Mouse (Mus musculus) embryo, embryonic 11 days (tissue): ENCODE results near the gene Hdgfl3.

Experiments
- DNase-seq: peaks from one replicate; pipeline ENCODE4 v3.0.0-alpha.2; 2015

Gene Hdgfl3

DNA sequence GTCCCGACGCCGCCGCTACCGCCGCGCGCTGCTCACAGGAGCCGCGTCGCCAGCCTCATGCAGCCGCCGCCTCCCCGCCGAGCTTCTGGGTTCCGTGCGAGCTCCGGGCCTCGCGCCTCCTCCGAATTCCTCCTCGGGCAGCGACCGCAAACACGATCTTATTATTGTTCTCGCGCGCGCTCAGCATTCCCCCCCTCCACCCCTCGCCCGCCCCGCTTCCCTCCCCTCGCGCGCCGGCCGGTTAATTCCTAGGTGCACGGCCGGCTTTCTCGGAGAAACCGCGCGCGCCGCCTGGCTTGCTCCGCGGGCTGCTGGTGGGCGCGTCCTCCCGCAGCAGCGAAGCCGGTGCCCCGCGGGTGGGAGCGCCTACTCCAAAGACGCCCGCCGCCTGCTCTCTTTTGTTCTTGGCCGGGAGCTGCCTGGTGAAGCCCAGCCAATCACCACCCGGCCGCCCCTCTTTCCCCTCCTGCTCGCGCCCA, at the start of gene Hdgfl3:
TSS of gene Hdgfl3 (minus strand) at position 207 of the 479 bp plus-strand sequence.
- peak; percentile 94 for DNase-seq

GRCm38 (mm10) chr7:81983651-81984050, 49.4 kb upstream of the Hdgfl3 start:
- DNase-seq: no peak

GRCm38 (mm10) chr7:81978304-81978703, 44.0 kb upstream of the Hdgfl3 start:
- DNase-seq: no peak

DNA sequence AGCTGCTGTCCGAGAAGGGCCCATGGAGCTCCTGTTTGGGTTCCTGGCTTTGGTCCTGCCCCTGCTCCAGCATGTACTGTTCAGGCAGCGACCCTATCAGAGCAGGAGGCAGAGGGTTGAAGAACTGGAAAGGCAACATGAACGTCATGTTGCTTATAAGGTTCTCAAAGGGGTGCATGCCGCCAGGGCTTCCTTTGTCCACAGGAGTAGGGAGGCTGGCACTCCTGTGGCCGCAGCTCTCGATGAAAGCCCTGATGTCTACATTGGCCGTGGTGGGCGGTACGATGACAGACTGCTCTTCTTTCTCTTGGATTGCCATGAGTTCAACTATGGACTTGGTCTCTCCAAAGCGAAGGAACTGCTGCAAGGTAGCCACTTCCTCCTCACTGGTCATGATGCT, 40.3 kb upstream of the Hdgfl3 start:
- no peak for DNase-seq

GRCm38 (mm10) chr7:81973939-81974338, 39.7 kb upstream of the Hdgfl3 start:
- DNase-seq: no peak

DNA sequence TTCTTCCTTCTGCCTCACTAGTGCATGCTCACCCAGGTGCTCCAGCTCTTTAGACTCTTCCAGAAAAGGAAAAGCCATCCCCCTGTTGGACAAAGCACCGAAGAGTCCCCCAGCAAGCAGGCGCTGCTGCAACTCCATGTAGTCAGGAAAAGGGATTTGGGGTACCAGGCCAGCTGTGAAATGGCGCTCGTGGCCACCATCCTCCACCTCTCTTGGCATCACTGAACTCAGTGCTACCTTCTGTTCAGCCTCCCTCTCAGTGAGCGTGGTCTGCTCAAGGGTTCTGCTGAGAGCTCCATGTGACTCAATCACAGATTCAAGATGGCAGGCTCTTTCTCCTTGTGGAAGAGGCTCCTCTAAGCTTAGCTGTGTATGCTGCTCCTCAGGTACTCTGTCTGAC, 39.1 kb upstream of the Hdgfl3 start:
- no peak for DNase-seq

- no peak for DNase-seq
These were observed 34.7 kb upstream of the Hdgfl3 start for GRCm38 (mm10) chr7:81968975-81969374.

- no peak for DNase-seq
These were observed 34.2 kb upstream of the Hdgfl3 start for GRCm38 (mm10) chr7:81968451-81968850.

DNA sequence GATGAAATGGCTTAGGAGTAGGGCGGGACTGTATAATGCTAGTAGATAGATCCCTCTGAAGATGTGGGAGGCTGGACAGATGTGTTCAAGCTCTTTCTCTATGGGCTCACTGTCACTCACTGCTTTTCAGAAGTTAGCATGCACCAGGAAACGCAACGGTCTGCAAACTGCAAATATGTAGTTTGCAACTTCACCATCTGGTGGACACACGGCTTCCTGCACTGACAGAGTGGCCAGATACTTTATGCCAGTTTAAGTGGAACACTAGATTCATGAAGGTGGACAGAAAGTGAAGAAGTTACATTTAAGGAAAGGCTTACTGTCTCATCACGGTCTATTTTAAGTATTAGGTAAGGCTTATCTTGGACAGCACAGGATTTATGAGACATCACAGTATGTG, 31.9 kb upstream of the Hdgfl3 start:
- no peak for DNase-seq

DNA sequence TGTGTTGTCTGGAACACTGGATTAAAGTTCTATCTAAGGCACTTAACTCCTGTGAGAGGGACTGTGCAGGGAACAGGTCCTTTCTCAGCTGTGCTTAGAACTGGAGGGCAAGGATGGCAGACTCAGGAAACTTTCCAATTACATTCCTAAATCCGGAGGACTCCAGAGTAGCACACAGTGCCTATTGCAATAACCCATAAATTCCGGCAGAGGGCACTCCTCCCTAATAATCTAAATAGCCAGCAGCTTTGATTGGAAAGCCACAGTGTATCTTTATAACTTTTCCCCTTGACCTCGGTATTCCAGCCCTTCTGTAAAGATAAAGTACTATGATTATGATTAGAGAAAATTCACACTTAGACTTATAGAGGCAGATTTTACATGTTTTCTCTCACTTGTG, 25.4 kb upstream of the Hdgfl3 start:
- peak; percentile 73 for DNase-seq

GRCm38 (mm10) chr7:81954208-81954846, 20.1 kb upstream of the Hdgfl3 start:
- peak; percentile 24 for DNase-seq

- DNase-seq: no peak
These were observed 16.2 kb upstream of the Hdgfl3 start for GRCm38 (mm10) chr7:81950499-81950898.

DNA sequence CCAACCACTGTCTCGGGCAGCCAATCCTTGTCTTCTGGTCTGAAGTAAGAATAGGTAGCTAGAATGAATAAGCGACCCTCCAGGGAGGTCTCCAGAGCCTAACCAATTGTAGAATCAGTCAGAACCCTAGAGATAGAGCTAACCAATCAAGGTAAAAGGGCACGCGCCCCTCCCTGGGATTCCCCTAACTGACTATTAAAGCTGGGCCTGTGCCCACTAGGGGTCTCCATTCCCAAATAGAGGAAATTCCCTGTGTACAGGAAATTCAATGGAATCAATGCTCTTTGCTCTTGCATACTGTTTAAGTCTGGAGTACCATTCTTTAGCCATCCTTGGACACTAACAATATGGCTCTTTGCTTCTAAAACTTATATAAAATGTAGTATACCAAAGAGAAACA, 11.1 kb upstream of the Hdgfl3 start:
- DNase-seq: peak; percentile 76

- peak; percentile 49 for DNase-seq
These were observed 533 bp upstream of the Hdgfl3 start for GRCm38 (mm10) chr7:81934806-81935205.

DNA sequence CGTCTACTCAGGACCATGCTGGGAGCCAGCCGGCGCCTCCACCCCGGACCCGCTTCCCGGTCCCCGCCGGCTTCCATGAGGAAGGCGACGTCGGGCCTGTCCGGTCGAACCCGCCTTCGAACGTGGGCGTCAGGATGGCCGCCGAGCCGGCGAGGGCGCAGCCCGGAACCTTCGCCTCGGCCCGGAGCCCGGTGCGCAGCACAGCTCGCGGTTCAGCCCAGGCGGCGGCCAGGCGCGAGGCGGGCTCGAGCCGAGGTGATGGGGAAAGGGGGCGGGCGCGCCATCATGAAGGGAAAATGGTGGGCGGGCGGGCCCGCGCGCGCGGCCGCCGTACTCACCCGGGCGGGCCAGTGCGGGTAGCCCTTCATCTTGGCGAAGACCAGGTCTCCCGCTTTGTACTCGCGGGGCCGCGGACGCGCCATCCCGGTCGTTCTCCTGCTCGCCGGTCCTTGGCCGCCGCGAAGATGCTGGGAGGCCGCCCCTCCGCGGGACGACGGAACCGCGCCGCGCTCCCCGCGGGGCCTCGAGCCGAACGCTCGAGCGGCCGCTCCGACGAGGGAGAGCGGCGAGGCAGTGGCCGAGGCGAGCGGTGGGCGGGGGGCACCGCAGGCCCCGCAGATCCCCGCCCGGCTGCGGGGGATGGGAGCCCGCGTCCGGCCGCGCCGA, 539 bp downstream of the Hdgfl3 start:
- peak; percentile 81 for DNase-seq

DNA sequence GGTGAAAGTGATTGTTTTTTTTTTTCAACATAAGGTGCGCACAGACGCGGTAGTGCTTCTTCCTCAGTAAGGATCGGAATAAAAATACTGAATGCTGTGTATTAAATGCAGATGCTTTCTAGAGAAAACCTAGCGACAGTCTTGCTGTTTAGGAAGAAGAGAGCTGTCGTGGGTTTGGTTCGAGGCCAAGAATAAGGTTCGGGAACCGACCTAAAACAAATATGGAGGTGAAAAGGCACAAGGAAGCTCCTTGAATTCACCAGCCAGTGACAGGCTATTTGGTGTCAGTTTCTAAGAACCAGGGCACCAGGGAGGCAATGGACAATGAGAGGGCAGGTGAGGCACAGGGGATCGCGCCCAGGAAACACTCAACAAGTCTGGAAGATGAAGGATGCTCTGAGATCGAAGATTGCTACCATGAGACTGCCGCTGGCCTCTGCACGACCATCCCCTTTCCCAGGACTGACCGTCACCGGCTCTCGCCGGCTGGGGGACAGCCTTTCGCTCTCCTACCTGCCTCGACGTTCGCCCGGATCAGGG, 1.1 kb downstream of the Hdgfl3 start:
- DNase-seq: no peak

DNA sequence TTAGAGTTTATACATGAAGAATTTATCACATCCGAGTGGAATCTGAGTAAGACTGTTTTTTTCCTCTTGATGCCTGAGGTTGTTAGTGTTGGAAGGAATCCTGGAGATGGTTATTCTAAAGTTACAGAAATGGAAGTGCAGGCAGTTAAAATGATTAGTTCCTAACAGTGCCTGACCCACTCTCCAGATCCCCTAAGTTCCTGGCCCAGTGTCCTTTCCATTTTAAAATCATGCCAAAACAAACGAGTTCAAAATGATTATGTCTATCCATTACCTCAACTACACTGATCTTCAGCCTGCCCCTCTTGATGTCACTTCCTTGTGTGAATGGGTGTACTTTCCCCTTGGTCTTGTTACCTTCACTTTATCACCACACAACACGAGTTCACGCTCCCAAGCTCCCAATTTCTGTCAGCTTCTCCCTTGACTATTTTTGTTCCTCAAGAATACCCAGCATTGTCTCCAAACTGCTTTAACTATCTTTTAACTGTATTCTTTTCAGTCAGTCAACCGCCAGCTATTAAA, 1.7 kb downstream of the Hdgfl3 start:
- no peak for DNase-seq

DNA sequence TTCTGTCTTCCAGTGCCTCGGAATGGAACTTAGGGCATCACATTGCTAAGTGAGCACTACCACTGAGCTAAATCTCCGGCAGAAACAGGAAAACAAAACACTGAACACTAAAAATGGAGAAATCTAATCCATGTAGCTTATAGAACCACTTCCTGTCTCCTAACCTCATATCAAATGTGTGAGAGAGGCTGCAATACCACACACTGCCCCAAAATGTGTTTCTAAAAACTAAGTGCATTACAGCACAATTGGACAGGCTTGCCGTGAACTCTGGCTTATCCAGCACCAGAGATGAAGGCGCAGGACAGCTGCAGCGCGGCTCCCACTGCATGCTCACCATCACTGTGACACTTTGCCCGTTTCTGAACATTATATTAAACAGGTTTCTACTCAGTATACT, 5.3 kb downstream of the Hdgfl3 start:
- DNase-seq: no peak

GRCm38 (mm10) chr7:81921379-81921952, 12.8 kb downstream of the Hdgfl3 start:
- no peak for DNase-seq

GRCm38 (mm10) chr7:81920314-81920713, 14.0 kb downstream of the Hdgfl3 start:
- no peak for DNase-seq

DNA sequence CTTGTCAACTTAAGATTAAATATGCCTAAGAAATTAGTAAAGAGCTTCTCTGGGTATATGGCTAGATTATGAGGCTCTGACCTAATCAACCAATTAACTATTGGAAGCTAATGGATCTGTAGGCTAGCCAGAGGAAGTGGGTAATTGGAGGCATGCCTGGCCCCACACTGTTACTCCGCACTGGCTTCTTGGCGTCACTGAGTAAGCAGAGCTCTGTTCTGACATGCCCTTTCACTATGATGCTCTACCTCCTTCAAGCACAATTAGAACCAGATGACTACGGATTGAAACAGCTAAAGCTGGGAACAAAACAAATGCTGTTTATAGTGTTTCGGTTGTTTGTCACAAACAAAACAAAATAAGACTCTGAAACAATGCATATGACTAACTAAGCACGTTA, 16.0 kb downstream of the Hdgfl3 start:
- DNase-seq: peak; percentile 33

DNA sequence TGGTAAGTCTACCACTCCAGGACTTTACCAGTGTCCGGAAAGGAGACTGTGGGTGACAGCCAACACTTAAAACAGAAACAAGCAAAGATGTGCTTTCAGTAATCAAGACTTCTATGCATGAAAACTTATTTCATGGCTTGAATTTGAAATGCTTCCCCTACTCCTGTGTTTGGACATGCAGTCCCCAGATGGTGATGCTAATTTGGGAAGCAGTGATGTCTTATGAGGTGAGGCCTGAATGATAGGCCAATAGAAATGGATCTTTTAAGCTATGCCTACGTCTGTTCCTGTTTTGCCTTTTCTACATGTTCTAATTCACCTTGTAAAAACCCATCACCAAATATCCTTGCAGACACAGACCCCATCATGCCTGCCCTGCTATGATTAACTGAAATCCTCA, 29.3 kb downstream of the Hdgfl3 start:
- no peak for DNase-seq

DNA sequence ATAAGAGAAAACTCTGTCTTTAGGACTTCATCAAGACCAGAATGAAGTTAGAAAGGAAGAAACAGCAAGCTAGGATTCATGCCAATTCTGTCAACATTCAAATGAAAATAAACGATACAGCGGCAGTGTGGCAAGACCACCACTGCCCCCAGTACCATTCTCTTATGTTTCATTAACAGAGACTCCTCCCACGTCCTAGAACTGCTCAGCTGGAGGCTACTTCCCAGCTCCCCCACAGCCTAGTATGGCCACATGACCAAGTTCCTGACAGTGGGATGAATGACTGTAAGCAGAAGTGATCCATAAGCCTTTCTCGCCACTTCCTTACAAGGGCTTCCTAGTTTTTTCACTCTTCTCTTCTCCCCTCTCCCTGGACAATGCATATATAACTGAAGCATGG, 30.2 kb downstream of the Hdgfl3 start:
- no peak for DNase-seq

GRCm38 (mm10) chr7:81899361-81899760, 34.9 kb downstream of the Hdgfl3 start:
- DNase-seq: no peak
